Mouse (Mus musculus) ES-CJ7 (cell line): ENCODE data around the gene Endov.

ENCODE experiments used
- DNase-seq: peaks from one replicate; pipeline ENCODE4 v3.0.0; 2011; ENCODE audit warnings: low read depth, low spot score

The Endov gene

GRCm38 (mm10) chr11:119545741-119546495 lies 54.8 kb downstream of the Endov start:
- DNase-seq, result peak; percentile 53

GRCm38 (mm10) chr11:119546496-119547182 lies 55.5 kb downstream of the Endov start:
- peak; percentile 33 for DNase-seq

GRCm38 (mm10) chr11:119547183-119547921 lies 56.2 kb downstream of the Endov start, which contains the start of gene Nptx1:
Gene Nptx1, minus strand, starts transcription at chr11:119547753.
- peak; percentile 29 for DNase-seq

- DNase-seq, result peak; percentile 35
These were observed 56.9 kb downstream of the Endov start for GRCm38 (mm10) chr11:119547951-119548591.

- DNase-seq, result no peak
These were observed 57.7 kb downstream of the Endov start for GRCm38 (mm10) chr11:119548741-119549370.

- DNase-seq, result no peak
These were observed 58.2 kb downstream of the Endov start for GRCm38 (mm10) chr11:119549371-119549811.

- DNase-seq, result no peak
These were observed 59.6 kb downstream of the Endov start for GRCm38 (mm10) chr11:119550546-119551335.

GRCm38 (mm10) chr11:119551468-119551867 lies 60.3 kb downstream of the Endov start:
- DNase-seq, result no peak

- no peak for DNase-seq
These were observed 61.2 kb downstream of the Endov start for GRCm38 (mm10) chr11:119552301-119552700.

- DNase-seq, result no peak
These were observed 62.0 kb downstream of the Endov start for GRCm38 (mm10) chr11:119552902-119553802.

GRCm38 (mm10) chr11:119554706-119555105 lies 63.6 kb downstream of the Endov start:
- no peak for DNase-seq

- DNase-seq, result no peak
These were observed 64.0 kb downstream of the Endov start for GRCm38 (mm10) chr11:119555170-119555569.

- DNase-seq, result no peak
These were observed 67.1 kb downstream of the Endov start for GRCm38 (mm10) chr11:119557940-119558869.

- peak; percentile 72 for DNase-seq
These were observed 67.9 kb downstream of the Endov start for GRCm38 (mm10) chr11:119558870-119559610.
